Mouse (Mus musculus): ENCODE measurements around the gene Mafg.

The Mafg gene

DNA sequence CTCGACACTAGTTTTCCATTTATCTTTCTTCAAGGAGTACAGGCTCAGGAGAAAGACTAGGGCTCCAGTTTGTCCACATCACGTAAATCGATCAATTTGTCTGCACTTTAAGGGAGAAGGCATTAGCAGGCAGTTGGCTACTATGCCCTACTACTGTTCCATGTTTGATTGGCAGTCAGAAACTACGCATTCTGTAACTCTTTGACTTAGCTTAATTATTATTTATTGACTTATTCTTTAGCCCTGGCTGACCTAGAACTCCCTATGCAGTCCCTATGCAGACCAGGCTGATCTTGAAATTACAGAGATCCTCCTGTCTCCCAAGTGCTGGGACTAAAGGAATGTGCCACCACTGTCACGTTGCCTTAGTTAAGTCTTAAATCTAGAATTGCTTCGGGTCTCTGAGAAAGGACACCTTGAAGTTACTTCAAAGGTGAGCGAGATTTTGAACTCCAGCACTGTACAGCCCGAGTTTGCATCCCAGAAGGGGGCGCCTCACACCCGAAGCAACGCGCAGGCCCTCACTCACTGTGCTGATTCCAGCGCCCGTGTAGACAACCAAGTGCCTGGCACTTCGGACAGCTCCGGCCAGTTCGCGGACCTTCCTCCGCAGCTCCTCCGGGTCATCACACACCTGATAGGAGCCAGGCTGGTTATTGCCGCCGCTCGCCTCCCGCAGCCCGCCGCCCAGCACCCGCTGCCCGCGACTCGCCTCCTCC lies 9.3 kb downstream of the Mafg start:
- peak; percentile 71 for DNase-seq (ENCODE audit: inconsistent ontology term)

DNA sequence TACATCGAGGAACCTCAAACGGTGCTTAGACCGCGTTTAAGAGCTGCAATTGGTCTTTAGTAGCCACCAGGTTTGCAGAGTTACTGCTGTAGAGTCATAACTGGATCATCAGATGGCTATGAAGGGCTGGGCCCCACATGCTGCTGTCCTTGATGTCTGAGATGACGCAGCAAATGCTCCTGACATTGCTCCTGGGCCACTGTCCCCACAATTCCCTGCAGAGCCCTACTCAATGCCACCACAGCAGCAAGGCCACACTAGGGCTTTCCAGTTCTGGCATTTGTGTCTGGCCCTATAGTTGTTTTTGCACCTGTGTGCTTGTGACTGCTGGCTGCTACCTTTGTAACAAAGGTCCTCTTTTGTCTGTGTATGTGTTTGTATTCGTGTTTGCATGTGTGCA lies 10.6 kb downstream of the Mafg start:
- DNase-seq (ENCODE audit: inconsistent ontology term): no peak

DNA sequence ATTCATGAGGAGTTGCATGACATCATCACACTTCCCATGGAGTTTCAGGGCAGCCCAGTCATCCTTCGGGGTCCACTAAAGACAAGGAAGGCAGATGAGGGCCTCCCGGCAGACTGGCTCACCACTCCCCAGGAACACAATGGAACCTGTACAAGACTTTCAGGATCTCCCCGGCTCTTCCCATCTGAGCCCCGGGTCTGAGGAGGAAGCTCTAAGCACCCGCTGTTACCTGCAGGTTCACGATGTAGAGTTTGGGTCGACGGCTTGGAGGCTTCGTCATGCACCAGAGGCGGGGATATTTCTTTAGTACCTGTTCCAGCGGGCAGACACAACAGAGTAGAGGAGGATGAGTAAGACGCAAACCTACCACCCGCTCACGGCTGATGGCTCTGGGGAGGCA lies 13.2 kb downstream of the Mafg start:
- DNase-seq (ENCODE audit: inconsistent ontology term): no peak

DNA sequence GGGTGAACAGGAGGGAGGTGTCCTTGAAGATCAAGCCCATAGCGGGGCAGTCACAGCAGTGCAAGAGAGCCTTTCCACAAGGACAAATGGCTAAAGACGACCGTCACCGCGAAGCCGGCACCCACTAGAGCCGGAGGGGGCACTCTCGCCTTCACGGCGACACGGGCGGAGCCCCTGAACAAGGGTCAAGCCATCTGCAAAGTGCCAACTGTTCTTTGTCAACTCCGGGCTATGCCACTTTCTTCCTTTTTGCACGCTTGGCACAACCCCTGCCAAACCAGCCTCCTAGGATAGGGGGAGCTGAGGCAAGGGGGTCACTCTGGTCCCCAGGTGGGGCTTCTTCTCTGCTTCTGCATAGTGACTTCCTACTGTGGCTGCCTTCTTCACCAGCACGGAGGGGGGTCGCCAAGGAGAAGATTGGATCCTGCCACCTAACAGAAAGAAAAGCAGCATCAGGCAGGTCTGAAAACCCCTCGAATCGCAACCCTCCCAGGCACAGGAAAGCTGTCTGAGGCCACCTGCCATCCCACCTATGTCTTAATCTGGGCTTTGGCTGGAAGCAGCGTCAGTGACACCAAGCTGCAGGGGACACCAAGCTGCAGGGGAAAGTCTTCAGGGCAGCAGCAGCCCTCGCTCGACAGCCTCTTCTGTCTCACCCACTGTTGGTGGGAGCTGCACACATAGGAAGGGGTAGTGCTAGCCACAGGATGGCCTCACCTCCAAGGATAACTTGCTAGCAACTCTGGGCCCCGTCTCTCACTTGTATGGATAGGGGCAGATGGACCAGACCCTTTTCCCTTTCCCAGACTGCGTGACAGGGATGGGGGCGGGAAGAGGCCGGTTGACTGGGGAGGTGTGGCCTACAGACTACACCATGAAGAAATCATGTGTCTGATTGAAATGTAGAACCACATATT lies 14.5 kb downstream of the Mafg start:
- DNase-seq (ENCODE audit: inconsistent ontology term): no peak

DNA sequence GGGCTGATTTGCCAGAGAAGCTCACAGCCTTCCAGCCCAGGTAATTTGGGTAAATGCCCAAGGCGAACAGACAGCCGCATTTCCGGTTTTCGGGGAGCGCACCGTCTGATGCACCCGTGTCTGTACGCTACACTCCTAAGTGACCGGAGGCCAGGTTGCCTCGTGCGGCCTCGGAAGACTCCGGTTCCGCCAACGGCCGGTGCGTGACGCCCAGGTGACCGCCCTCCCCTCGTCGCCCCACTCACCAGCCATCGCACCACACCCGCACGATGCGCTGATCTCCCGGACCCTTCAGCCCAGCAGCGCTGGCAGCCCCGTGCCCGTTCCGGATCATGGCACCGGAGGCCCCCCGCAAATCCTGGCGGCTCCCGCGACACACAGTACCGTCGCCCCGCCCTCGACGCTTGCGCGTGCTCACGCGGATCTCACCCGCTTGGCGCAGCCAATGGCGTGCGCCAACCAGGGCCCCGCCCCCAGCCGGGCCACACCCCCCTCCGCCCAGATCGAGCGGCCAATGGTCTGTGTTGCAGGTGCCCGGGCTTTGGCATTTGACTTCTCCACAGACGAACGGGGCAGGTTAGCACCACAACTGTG lies 15.8 kb downstream of the Mafg start, which contains the start of gene Pcyt2:
Pcyt2 (minus strand) TSS at position 418 of the 594 bp plus-strand sequence.
- DNase-seq (ENCODE audit: inconsistent ontology term): peak; percentile 91

DNA sequence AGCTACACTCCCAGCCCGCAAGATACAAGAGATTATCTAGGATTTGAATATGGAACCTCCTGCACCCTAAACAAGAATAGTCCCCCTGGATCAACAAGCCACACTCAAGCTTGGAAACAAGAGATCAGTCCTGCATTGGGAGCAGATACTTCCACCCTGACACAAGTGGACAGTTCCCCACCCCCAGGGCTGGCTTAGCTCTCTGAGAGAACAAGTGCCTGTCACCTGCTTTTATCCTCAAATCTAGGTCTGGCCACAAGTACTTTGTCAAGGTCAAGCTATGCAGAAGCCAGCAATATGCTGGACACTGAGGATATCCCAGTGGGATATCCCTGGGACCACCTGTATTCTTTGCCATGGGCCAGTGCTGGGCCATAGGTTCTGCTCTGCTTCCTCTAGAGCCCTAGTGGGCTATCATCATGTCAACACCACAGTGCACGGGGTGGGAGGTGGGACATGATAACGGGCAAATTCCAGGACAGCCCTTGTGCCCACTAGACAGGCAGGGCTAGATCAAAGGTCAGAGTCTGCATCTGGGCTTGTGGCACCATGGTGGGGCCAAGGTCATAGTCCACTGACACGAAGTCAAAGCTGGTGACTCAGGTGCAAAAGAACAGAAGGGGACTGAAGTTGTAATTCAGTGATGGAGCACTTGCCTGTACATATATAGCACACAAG lies 16.6 kb downstream of the Mafg start:
- no peak for DNase-seq (ENCODE audit: inconsistent ontology term)

GRCm38 (mm10) chr11:120615606-120616203 lies 17.7 kb downstream of the Mafg start:
- no peak for DNase-seq (ENCODE audit: inconsistent ontology term)

- DNase-seq (ENCODE audit: inconsistent ontology term): no peak
Observed at GRCm38 (mm10) chr11:120615167-120615566, 18.2 kb downstream of the Mafg start.

DNA sequence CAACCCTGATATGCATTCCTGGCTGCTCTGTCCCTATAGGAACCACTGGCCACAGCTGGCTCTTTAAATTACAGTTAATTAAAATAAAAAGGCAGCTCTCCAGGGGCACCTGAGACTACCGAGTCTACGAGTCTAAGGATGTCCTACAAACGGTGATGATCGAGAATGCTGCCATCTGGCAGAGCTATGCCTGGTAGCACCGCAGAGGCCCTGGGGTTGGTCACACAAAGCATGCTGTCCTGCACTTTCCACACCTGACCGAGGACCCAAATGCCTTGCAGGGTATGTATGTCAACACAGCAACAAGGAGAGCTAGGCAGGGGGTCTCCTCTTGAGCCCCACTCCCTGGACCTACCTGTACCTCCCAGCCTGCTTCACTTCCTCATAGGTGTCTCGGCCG lies 19.4 kb downstream of the Mafg start:
- no peak for DNase-seq (ENCODE audit: inconsistent ontology term)

DNA sequence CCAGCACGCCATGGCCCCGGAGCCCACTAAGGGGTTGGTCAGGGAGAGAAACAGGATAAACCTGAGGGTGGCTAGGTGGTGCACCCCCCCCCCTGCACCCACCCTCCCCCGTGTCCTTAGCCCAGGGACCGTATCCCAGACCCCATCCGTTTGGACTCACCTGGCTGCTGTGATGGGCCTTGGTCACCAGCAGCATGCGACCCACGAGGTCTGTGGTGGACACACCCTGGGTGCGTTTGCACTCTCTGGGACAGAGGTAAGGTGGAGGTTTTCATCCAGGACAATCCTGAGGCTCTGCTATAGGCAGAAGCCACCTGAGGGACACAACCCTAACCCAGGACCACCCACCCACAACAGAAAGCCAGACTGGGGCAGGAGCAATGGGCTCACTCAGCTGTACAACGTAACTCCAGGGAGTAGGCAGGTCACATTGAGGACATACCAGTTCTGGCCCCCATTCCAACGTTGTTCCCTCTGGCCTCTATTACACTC lies 19.9 kb downstream of the Mafg start:
- DNase-seq (ENCODE audit: inconsistent ontology term): no peak

DNA sequence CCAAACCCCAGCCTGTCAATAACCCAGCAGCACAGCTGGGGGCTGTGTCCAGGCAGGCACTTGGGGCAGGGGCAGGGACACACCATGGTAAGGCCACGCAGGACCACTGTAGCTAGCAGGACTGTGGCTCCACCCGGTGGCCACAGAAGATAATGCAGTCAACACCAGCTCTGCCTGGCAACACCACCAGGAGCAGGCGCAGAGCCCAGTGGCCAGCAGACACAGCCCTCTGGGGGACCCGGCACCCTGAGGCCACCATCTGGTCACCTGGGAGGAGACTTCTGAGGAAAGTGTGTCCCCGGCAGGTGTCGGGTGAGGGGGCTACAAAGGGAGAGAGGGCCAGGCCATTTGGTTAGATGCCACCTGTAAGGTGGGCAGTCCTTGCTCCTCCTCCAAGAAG lies 20.6 kb downstream of the Mafg start:
- DNase-seq (ENCODE audit: inconsistent ontology term): peak; percentile 71

DNA sequence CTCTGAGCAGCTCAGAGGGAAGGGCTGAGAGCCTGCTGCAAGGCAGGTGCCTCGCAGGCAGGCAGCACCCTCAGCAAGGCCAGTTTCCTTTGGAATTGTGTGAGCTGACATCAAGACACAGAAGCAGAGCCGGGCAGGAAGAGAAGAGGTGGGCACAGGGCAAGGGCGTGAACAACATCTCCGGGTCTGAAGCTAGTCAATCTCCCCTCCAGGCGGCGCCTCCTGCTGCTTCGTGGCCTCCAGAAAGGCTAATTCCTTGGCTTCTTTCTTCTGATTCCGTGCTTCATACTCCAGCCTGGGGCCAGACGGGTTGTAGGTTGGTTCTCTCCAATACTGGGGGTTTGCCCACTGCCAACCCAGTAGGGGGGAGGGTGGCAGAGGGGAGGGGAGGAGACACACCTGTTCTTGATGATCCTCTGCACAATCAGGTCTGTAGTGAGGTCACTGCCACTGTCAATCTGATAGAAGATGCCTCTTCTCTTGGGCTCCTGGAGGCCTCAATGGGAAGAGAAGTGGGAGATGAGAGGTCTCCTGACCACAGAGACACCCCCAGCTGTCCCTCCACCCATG lies 22.8 kb downstream of the Mafg start:
- DNase-seq (ENCODE audit: inconsistent ontology term): no peak

DNA sequence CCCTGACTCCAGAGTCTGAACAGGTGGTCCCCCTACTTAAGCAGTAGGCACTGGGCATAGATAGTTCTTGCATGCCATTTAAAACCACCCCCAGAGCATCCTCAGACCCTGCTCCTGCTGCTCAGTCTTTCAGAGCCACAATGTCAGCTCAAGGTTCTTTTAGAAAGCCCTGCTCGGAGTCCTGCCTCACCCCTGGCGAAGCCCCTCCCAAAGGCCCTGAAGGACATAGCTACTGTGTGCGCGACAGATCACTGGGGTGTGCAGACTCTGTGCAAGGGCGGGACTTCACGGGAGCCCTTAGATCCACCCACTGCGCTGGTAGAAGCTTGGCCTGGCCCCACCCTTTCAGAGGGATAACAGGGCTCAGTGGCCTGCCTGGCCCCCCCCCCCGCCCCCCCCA lies 24.1 kb downstream of the Mafg start:
- no peak for DNase-seq (ENCODE audit: inconsistent ontology term)

- no peak for DNase-seq (ENCODE audit: inconsistent ontology term)
Observed at GRCm38 (mm10) chr11:120608241-120609034, 25.0 kb downstream of the Mafg start, which contains the start of gene Npb. TSS of gene Npb (plus strand) at chr11:120608477.

DNA sequence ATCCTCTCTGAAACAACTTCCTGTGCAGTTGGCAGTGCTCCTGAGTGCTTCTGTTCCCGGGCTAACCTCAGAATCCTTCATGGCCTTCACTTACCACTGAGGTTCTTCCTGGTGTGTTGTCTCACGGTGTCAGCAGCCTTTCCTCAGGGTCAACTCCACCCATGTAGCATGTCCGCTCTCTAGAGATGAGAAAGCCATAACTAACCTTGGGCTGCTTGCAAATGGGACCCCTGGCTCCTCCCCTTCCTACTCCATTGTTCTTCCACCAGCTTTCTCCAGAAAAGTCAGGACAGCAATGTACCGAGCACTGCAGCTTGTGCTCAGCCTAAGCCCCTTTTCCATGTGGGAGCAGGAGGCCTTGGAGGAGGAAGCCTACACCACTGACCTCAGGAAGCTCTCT lies 26.6 kb downstream of the Mafg start:
- no peak for DNase-seq (ENCODE audit: inconsistent ontology term)

DNA sequence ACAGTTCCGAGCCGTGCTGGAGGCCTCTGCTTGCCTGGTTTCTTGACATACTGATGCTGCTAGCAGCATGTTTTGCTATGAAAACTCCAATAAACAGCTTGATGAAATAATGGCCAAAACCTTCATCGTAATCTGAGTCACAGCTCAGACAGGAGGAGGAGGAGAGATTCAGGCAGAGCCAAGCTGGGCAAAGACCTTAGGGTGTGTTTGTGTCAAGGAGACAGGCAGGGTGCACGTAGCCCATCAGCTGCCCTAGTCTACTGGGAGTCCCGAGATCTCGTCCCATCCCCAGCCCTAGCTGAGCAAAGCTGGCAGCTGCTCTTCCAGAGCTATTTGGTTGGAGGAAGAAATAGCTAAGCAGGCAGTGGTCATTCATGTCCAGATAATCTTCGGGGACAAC lies 27.7 kb downstream of the Mafg start:
- no peak for DNase-seq (ENCODE audit: inconsistent ontology term)

GRCm38 (mm10) chr11:120603545-120603944 lies 29.9 kb downstream of the Mafg start:
- no peak for DNase-seq (ENCODE audit: inconsistent ontology term)

GRCm38 (mm10) chr11:120600716-120601115 lies 32.7 kb downstream of the Mafg start:
- DNase-seq (ENCODE audit: inconsistent ontology term): no peak

GRCm38 (mm10) chr11:120598990-120599549 lies 34.3 kb downstream of the Mafg start:
- no peak for DNase-seq (ENCODE audit: inconsistent ontology term)
